Mouse (Mus musculus) skeletal muscle tissue, adult 2 months (tissue): Measurements from ENCODE around the gene Foxa2.

Experiments used
- DNase-seq: peaks from one replicate; pipeline ENCODE4 v3.0.0-alpha.2; 2012; ENCODE audit warnings: low read depth, low spot score

Gene Foxa2

GRCm38 (mm10) chr2:148039351-148040235, 7.2 kb downstream of the Foxa2 start:
- DNase-seq = no peak

- DNase-seq = no peak
These were observed 8.1 kb downstream of the Foxa2 start for GRCm38 (mm10) chr2:148038366-148039310.

GRCm38 (mm10) chr2:148036611-148037160, 10.1 kb downstream of the Foxa2 start:
- DNase-seq = no peak

- DNase-seq = no peak
These were observed 15.6 kb downstream of the Foxa2 start for GRCm38 (mm10) chr2:148030991-148031675.

GRCm38 (mm10) chr2:148030613-148030935, 16.2 kb downstream of the Foxa2 start:
- no peak for DNase-seq

GRCm38 (mm10) chr2:148029751-148030612, 16.8 kb downstream of the Foxa2 start:
- DNase-seq = no peak

- DNase-seq = no peak
These were observed 17.6 kb downstream of the Foxa2 start for GRCm38 (mm10) chr2:148029050-148029608.

GRCm38 (mm10) chr2:148026366-148026765, 20.4 kb downstream of the Foxa2 start:
- DNase-seq = no peak

- DNase-seq = no peak
These were observed 21.3 kb downstream of the Foxa2 start for GRCm38 (mm10) chr2:148025481-148025880.

- no peak for DNase-seq
These were observed 22.4 kb downstream of the Foxa2 start for GRCm38 (mm10) chr2:148024268-148024935.

- no peak for DNase-seq
These were observed 23.4 kb downstream of the Foxa2 start for GRCm38 (mm10) chr2:148023340-148023806.

- DNase-seq = no peak
These were observed 24.7 kb downstream of the Foxa2 start for GRCm38 (mm10) chr2:148021919-148022570.

GRCm38 (mm10) chr2:148021016-148021415, 25.8 kb downstream of the Foxa2 start:
- no peak for DNase-seq

- no peak for DNase-seq
These were observed 26.6 kb downstream of the Foxa2 start for GRCm38 (mm10) chr2:148020125-148020524.

- DNase-seq = no peak
These were observed 28.7 kb downstream of the Foxa2 start for GRCm38 (mm10) chr2:148017782-148018690.

- DNase-seq = no peak
These were observed 33.4 kb downstream of the Foxa2 start for GRCm38 (mm10) chr2:148013382-148013781.

- no peak for DNase-seq
These were observed 37.7 kb downstream of the Foxa2 start for GRCm38 (mm10) chr2:148009049-148009448.
